Mouse (Mus musculus): ENCODE data around the gene Epb41l4b. TPM values are rescaled to one million over a fixed set of nuclear protein-coding genes. Genes with fewer than 3 reads are reported as not detected.

Epb41l4b gene
- polyA plus RNA-seq, 1 experiment from 2014 or later = 23.0 TPM

- H3K27me3 ChIP-seq (ENCODE audit: control insufficient read depth, insufficient read depth, low read length) = no peaks in the 10 kb centered on the region
- no peaks in the 10 kb centered on the region for H3K4me1 ChIP-seq (replicated peaks; ENCODE audit: control insufficient read depth, insufficient read depth)
- ATAC-seq (ENCODE audit: low FRiP score, low TSS enrichment) (peak; percentile 66), DNase-seq (ENCODE audit: low spot score) (peak; percentile 78)
- 33% methylated on average over 4 of the region's 4 CpGs for WGBS
- H3K36me3 ChIP-seq (ENCODE audit: control insufficient read depth, insufficient read depth, low read length) = no peaks in the 10 kb centered on the region
- no peak for TF ChIP-seq EP300 (optimal IDR thresholded peaks at IDR 0.05)
- peak; percentile 91 for TF ChIP-seq CTCF (IDR thresholded peaks at IDR 0.05; ENCODE audit: low read depth)
- no peak overlapping the region for H3K9ac ChIP-seq (ENCODE audit: low read length)
- no peak overlapping the region for H3K4me2 ChIP-seq (replicated peaks; ENCODE audit: low read depth)
- H3K9me3 ChIP-seq (ENCODE audit: control insufficient read depth, low read length) = no peaks in the 10 kb centered on the region
- no peak overlapping the region for H3K4me3 ChIP-seq (ENCODE audit: low read depth, low read length)
- no peak overlapping the region for H3K27ac ChIP-seq (replicated peaks)
These were observed 78.0 kb downstream of the Epb41l4b start for GRCm38 (mm10) chr4:57065273-57065672.

GRCm38 (mm10) chr4:57064830-57065229 is 78.4 kb downstream of the Epb41l4b start:
- no peaks in the 10 kb centered on the region for H3K27me3 ChIP-seq (ENCODE audit: control insufficient read depth, insufficient read depth, low read length)
- 25% methylated on average over 2 of the region's 2 CpGs for WGBS
- H3K4me3 ChIP-seq (ENCODE audit: low read depth, low read length) = no peak overlapping the region
- peak overlapping the region; percentile 8; the same call in 1 of the 2 replicates for H3K27ac ChIP-seq (replicated peaks)
- no peak for TF ChIP-seq CTCF (IDR thresholded peaks at IDR 0.05; ENCODE audit: low read depth)
- no peak for TF ChIP-seq EP300 (optimal IDR thresholded peaks at IDR 0.05)
- H3K4me2 ChIP-seq (replicated peaks; ENCODE audit: low read depth) = no peak overlapping the region
- DNase-seq (ENCODE audit: low spot score) = no peak
- H3K4me1 ChIP-seq (replicated peaks; ENCODE audit: control insufficient read depth, insufficient read depth) = no peaks in the 10 kb centered on the region
- H3K9me3 ChIP-seq (ENCODE audit: control insufficient read depth, low read length) = no peaks in the 10 kb centered on the region
- peak; percentile 24; the same call in 1 of the 2 replicates for ATAC-seq (ENCODE audit: low FRiP score, low TSS enrichment)
- no peaks in the 10 kb centered on the region for H3K36me3 ChIP-seq (ENCODE audit: control insufficient read depth, insufficient read depth, low read length)
- H3K9ac ChIP-seq (ENCODE audit: low read length) = no peak overlapping the region

GRCm38 (mm10) chr4:57060319-57060831 is 82.9 kb downstream of the Epb41l4b start:
- Histone ChIP-seq H3K4me2 (replicated peaks; ENCODE audit: low read depth) (no peak overlapping the region), H3K27me3 (ENCODE audit: control insufficient read depth, insufficient read depth, low read length) (no peaks in the 10 kb centered on the region), H3K9me3 (ENCODE audit: control insufficient read depth, low read length) (no peaks in the 10 kb centered on the region), H3K4me1 (replicated peaks; ENCODE audit: control insufficient read depth, insufficient read depth) (no peaks in the 10 kb centered on the region), H3K36me3 (ENCODE audit: control insufficient read depth, insufficient read depth, low read length) (no peaks in the 10 kb centered on the region), H3K27ac (replicated peaks) (no peak overlapping the region), H3K9ac (ENCODE audit: low read length) (no peak overlapping the region), H3K4me3 (ENCODE audit: low read depth, low read length) (no peak overlapping the region)
- DNase-seq (ENCODE audit: low spot score) = no peak
- no peak for ATAC-seq (ENCODE audit: low FRiP score, low TSS enrichment)
- TF ChIP-seq EP300 (optimal IDR thresholded peaks at IDR 0.05) (no peak), CTCF (IDR thresholded peaks at IDR 0.05; ENCODE audit: low read depth) (peak; percentile 35)
- WGBS = 74% methylated on average over 15 of the region's 15 CpGs

GRCm38 (mm10) chr4:57058623-57059022 is 84.6 kb downstream of the Epb41l4b start:
- H3K27ac ChIP-seq (replicated peaks) = no peak overlapping the region
- TF ChIP-seq EP300 (optimal IDR thresholded peaks at IDR 0.05) (no peak), CTCF (IDR thresholded peaks at IDR 0.05; ENCODE audit: low read depth) (no peak)
- WGBS = 65% methylated on average over 2 of the region's 2 CpGs
- H3K4me1 ChIP-seq (replicated peaks; ENCODE audit: control insufficient read depth, insufficient read depth) = no peaks in the 10 kb centered on the region
- no peaks in the 10 kb centered on the region for H3K27me3 ChIP-seq (ENCODE audit: control insufficient read depth, insufficient read depth, low read length)
- no peak for ATAC-seq (ENCODE audit: low FRiP score, low TSS enrichment)
- no peak overlapping the region for H3K4me3 ChIP-seq (ENCODE audit: low read depth, low read length)
- no peak overlapping the region for H3K9ac ChIP-seq (ENCODE audit: low read length)
- DNase-seq (ENCODE audit: low spot score) = no peak
- no peak overlapping the region for H3K4me2 ChIP-seq (replicated peaks; ENCODE audit: low read depth)
- H3K9me3 ChIP-seq (ENCODE audit: control insufficient read depth, low read length) = no peaks in the 10 kb centered on the region
- no peaks in the 10 kb centered on the region for H3K36me3 ChIP-seq (ENCODE audit: control insufficient read depth, insufficient read depth, low read length)

GRCm38 (mm10) chr4:57057637-57058036 is 85.6 kb downstream of the Epb41l4b start:
- no peaks in the 10 kb centered on the region for H3K36me3 ChIP-seq (ENCODE audit: control insufficient read depth, insufficient read depth, low read length)
- H3K27me3 ChIP-seq (ENCODE audit: control insufficient read depth, insufficient read depth, low read length) = no peaks in the 10 kb centered on the region
- no peaks in the 10 kb centered on the region for H3K9me3 ChIP-seq (ENCODE audit: control insufficient read depth, low read length)
- no peak overlapping the region for H3K27ac ChIP-seq (replicated peaks)
- 93% methylated on average over 4 of the region's 4 CpGs for WGBS
- H3K4me1 ChIP-seq (replicated peaks; ENCODE audit: control insufficient read depth, insufficient read depth) = no peaks in the 10 kb centered on the region
- ATAC-seq (ENCODE audit: low FRiP score, low TSS enrichment) (no peak; the same call in 1 of the 2 replicates), DNase-seq (ENCODE audit: low spot score) (no peak)
- TF ChIP-seq EP300 (optimal IDR thresholded peaks at IDR 0.05) = no peak
- no peak for TF ChIP-seq CTCF (IDR thresholded peaks at IDR 0.05; ENCODE audit: low read depth)
- H3K4me3 ChIP-seq (ENCODE audit: low read depth, low read length) = no peak overlapping the region
- no peak overlapping the region for H3K4me2 ChIP-seq (replicated peaks; ENCODE audit: low read depth)
- no peak overlapping the region for H3K9ac ChIP-seq (ENCODE audit: low read length)

- TF ChIP-seq EP300 (optimal IDR thresholded peaks at IDR 0.05) = no peak
- TF ChIP-seq CTCF (IDR thresholded peaks at IDR 0.05; ENCODE audit: low read depth) = no peak
- H3K4me3 ChIP-seq (ENCODE audit: low read depth, low read length) = no peak overlapping the region
- H3K9ac ChIP-seq (ENCODE audit: low read length) = no peak overlapping the region
- H3K4me2 ChIP-seq (replicated peaks; ENCODE audit: low read depth) = no peak overlapping the region
- no peaks in the 10 kb centered on the region for H3K4me1 ChIP-seq (replicated peaks; ENCODE audit: control insufficient read depth, insufficient read depth)
- H3K27me3 ChIP-seq (ENCODE audit: control insufficient read depth, insufficient read depth, low read length) = no peaks in the 10 kb centered on the region
- 72% methylated on average over 7 of the region's 7 CpGs for WGBS
- no peak overlapping the region for H3K27ac ChIP-seq (replicated peaks)
- H3K9me3 ChIP-seq (ENCODE audit: control insufficient read depth, low read length) = no peaks in the 10 kb centered on the region
- no peaks in the 10 kb centered on the region for H3K36me3 ChIP-seq (ENCODE audit: control insufficient read depth, insufficient read depth, low read length)
- ATAC-seq (ENCODE audit: low FRiP score, low TSS enrichment) (no peak), DNase-seq (ENCODE audit: low spot score) (no peak)
These were observed 87.6 kb downstream of the Epb41l4b start for GRCm38 (mm10) chr4:57055635-57056034.
